Mouse (Mus musculus): Measurements from ENCODE around the gene Fbxo47. TPM values are rescaled to one million over a fixed set of nuclear protein-coding genes. Genes with fewer than 3 reads are reported as not detected.

The Fbxo47 gene
- polyA plus RNA-seq (2015; fragmentation: Nextera tagmentation; extraction: Ambion mirVana), result 0.35 and 0.74 TPM in 2 replicates

DNA sequence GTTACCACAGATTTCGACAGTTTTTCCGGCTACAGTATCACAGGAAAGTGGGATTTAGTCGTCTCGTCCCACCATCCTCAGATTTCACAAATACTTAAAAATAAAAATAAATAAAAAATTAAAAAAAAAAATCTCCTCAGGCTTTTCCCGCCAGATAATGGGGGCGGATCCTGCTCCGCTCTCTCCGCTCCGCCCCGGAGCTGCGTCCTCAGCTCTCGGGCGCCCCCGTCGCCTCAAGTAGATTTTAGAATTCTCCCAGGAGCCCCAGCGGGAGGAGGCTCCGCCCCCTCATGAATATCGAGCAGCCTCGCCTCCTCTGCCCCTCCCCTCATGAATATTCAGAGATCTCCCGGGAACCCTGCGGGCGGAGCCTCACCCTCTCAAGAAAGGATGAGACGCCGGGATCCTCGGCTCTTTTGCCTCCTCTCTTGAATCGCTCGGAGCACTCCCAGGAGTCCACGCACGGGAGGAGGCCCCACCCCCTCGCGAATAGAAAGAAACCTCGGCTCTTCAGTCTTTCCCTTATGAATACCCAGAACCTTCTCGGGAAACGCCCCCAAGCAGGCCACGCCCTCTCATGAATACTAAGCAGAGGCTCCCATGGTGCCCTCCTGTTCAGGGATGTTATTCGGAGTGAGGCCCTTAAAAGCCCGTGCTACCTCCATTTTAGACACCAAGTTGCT is at the start of gene Fbxo47:
TSS of gene Fbxo47 (minus strand) at position 237 of the 683 bp plus-strand sequence.
- Histone ChIP-seq H3K9me3 (replicated peaks; ENCODE audit: control insufficient read depth, low read length) (no peaks in the 10 kb centered on the region), H3K36me3 (ENCODE audit: control insufficient read depth, insufficient read depth, low read length) (no peaks in the 10 kb centered on the region), H3K27me3 (ENCODE audit: control insufficient read depth, insufficient read depth, low read length) (no peaks in the 10 kb centered on the region), H3K9ac (ENCODE audit: low read length) (peak within 1 kb of the TSS; percentile 69), H3K27ac (ENCODE audit: low read length) (peak within 1 kb of the TSS; percentile 88), H3K4me1 (ENCODE audit: control insufficient read depth, insufficient read depth, low read length) (no peaks in the 10 kb centered on the region), H3K4me3 (replicated peaks; ENCODE audit: low read length) (peak within 1 kb of the TSS; percentile 57), H3K4me2 (ENCODE audit: low read depth, low read length) (peak within 1 kb of the TSS; percentile 57)
- ATAC-seq (ENCODE audit: insufficient read depth, low FRiP score), result peak; percentile 98
- under 1% methylated on average over 37 of the region's 37 CpGs for WGBS

GRCm38 (mm10) chr11:97933553-97933952 is 49.6 kb upstream of the Fbxo47 start:
- Histone ChIP-seq H3K27me3 (ENCODE audit: control insufficient read depth, insufficient read depth, low read length) (no peaks in the 10 kb centered on the region), H3K27ac (ENCODE audit: low read length) (no peak overlapping the region), H3K4me1 (ENCODE audit: control insufficient read depth, insufficient read depth, low read length) (no peaks in the 10 kb centered on the region), H3K4me2 (ENCODE audit: low read depth, low read length) (no peak overlapping the region), H3K9ac (ENCODE audit: low read length) (no peak overlapping the region), H3K36me3 (ENCODE audit: control insufficient read depth, insufficient read depth, low read length) (no peaks in the 10 kb centered on the region), H3K4me3 (replicated peaks; ENCODE audit: low read length) (no peak overlapping the region), H3K9me3 (replicated peaks; ENCODE audit: control insufficient read depth, low read length) (no peaks in the 10 kb centered on the region)
- WGBS, result 75% methylated on average over 1 of the region's 1 CpGs
- no peak for ATAC-seq (ENCODE audit: insufficient read depth, low FRiP score)

DNA sequence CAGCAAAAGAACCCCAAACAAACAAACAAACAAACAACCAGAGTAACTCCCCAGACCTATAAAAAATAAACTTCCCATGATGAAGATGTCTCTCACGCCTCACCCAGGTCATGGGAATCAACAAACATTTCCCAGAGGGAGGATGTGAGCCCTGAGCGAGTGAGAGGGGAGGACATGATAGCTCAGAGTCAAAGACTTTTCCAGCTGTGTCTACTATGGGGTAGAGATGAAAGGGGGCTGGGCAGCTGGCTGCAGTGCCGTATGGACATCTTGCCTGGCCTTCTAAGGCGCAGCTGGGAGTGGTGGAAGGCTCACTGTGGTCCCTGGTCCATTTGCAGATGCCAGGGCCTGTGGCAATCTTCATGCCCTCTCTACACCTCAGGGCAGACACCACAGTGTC is 45.0 kb upstream of the Fbxo47 start:
- 57% methylated on average over 4 of the region's 4 CpGs for WGBS
- H3K4me3 ChIP-seq (replicated peaks; ENCODE audit: low read length), result no peak overlapping the region
- H3K9me3 ChIP-seq (replicated peaks; ENCODE audit: control insufficient read depth, low read length), result no peaks in the 10 kb centered on the region
- no peaks in the 10 kb centered on the region for H3K27me3 ChIP-seq (ENCODE audit: control insufficient read depth, insufficient read depth, low read length)
- no peak for ATAC-seq (ENCODE audit: insufficient read depth, low FRiP score)
- no peak overlapping the region for H3K27ac ChIP-seq (ENCODE audit: low read length)
- no peaks in the 10 kb centered on the region for H3K4me1 ChIP-seq (ENCODE audit: control insufficient read depth, insufficient read depth, low read length)
- no peak overlapping the region for H3K9ac ChIP-seq (ENCODE audit: low read length)
- no peak overlapping the region for H3K4me2 ChIP-seq (ENCODE audit: low read depth, low read length)
- no peaks in the 10 kb centered on the region for H3K36me3 ChIP-seq (ENCODE audit: control insufficient read depth, insufficient read depth, low read length)

GRCm38 (mm10) chr11:97924217-97924616 is 40.3 kb upstream of the Fbxo47 start:
- no peak overlapping the region for H3K4me2 ChIP-seq (ENCODE audit: low read depth, low read length)
- WGBS, result 94% methylated on average over 10 of the region's 10 CpGs
- no peak overlapping the region for H3K9ac ChIP-seq (ENCODE audit: low read length)
- H3K36me3 ChIP-seq (ENCODE audit: control insufficient read depth, insufficient read depth, low read length), result no peaks in the 10 kb centered on the region
- no peak overlapping the region for H3K27ac ChIP-seq (ENCODE audit: low read length)
- no peaks in the 10 kb centered on the region for H3K9me3 ChIP-seq (replicated peaks; ENCODE audit: control insufficient read depth, low read length)
- H3K4me3 ChIP-seq (replicated peaks; ENCODE audit: low read length), result no peak overlapping the region
- no peaks in the 10 kb centered on the region for H3K4me1 ChIP-seq (ENCODE audit: control insufficient read depth, insufficient read depth, low read length)
- no peak for ATAC-seq (ENCODE audit: insufficient read depth, low FRiP score)
- H3K27me3 ChIP-seq (ENCODE audit: control insufficient read depth, insufficient read depth, low read length), result no peaks in the 10 kb centered on the region

DNA sequence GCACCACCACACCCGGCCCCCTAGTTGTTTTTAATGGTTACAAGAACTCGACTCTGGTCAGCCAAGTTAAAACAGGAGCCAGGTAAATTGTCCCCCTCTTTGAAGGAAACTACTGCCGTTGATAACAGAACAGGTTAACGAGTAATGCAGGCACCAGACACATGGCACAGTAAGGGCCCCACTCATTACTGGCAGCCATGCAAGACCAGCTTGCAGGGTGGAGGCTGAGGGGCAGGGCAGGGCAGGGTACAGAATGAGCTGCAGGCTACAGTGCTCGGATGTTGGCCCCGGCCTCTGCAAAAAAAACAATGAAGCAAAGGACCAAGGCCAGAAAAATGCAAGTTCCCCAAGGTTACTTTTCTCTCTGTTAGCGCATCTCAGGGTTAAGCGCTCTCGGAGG is 39.7 kb upstream of the Fbxo47 start:
- Histone ChIP-seq H3K4me3 (replicated peaks; ENCODE audit: low read length) (no peak overlapping the region), H3K9me3 (replicated peaks; ENCODE audit: control insufficient read depth, low read length) (no peaks in the 10 kb centered on the region), H3K9ac (ENCODE audit: low read length) (no peak overlapping the region), H3K4me2 (ENCODE audit: low read depth, low read length) (no peak overlapping the region), H3K27me3 (ENCODE audit: control insufficient read depth, insufficient read depth, low read length) (no peaks in the 10 kb centered on the region), H3K27ac (ENCODE audit: low read length) (no peak overlapping the region), H3K4me1 (ENCODE audit: control insufficient read depth, insufficient read depth, low read length) (no peaks in the 10 kb centered on the region), H3K36me3 (ENCODE audit: control insufficient read depth, insufficient read depth, low read length) (no peaks in the 10 kb centered on the region)
- no peak for ATAC-seq (ENCODE audit: insufficient read depth, low FRiP score)
- WGBS, result 79% methylated on average over 9 of the region's 9 CpGs

- H3K27ac ChIP-seq (ENCODE audit: low read length), result no peak overlapping the region
- WGBS, result 84% methylated on average over 6 of the region's 6 CpGs
- H3K4me1 ChIP-seq (ENCODE audit: control insufficient read depth, insufficient read depth, low read length), result no peaks in the 10 kb centered on the region
- H3K4me3 ChIP-seq (replicated peaks; ENCODE audit: low read length), result no peak overlapping the region
- no peaks in the 10 kb centered on the region for H3K36me3 ChIP-seq (ENCODE audit: control insufficient read depth, insufficient read depth, low read length)
- no peaks in the 10 kb centered on the region for H3K27me3 ChIP-seq (ENCODE audit: control insufficient read depth, insufficient read depth, low read length)
- H3K4me2 ChIP-seq (ENCODE audit: low read depth, low read length), result no peak overlapping the region
- no peak for ATAC-seq (ENCODE audit: insufficient read depth, low FRiP score)
- no peak overlapping the region for H3K9ac ChIP-seq (ENCODE audit: low read length)
- H3K9me3 ChIP-seq (replicated peaks; ENCODE audit: control insufficient read depth, low read length), result no peaks in the 10 kb centered on the region
Observed at GRCm38 (mm10) chr11:97915974-97916503, 32.1 kb upstream of the Fbxo47 start.

DNA sequence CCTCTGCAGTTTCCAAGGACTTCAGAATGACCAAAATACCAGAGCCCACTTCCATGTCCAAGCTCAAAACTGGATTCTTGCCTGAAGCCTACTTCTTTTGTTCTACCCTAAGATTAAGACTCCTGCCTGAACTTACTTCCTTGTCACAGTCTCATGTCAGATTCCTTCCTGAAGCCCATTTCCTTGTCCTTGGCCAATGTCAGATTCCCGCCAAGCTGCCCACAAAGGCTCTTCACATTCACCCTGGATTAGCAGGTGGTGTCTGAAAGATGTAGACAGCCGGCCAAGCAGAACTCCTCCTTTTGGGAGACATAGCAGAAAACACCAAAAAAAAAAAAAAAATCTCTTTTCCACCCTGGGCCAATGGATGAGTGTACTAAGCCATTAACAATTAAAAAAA is 31.5 kb upstream of the Fbxo47 start:
- H3K4me1 ChIP-seq (ENCODE audit: control insufficient read depth, insufficient read depth, low read length), result no peaks in the 10 kb centered on the region
- WGBS, result 86% methylated on average over 2 of the region's 2 CpGs
- no peak overlapping the region for H3K27ac ChIP-seq (ENCODE audit: low read length)
- ATAC-seq (ENCODE audit: insufficient read depth, low FRiP score), result no peak
- no peaks in the 10 kb centered on the region for H3K27me3 ChIP-seq (ENCODE audit: control insufficient read depth, insufficient read depth, low read length)
- H3K4me2 ChIP-seq (ENCODE audit: low read depth, low read length), result no peak overlapping the region
- H3K9ac ChIP-seq (ENCODE audit: low read length), result no peak overlapping the region
- H3K9me3 ChIP-seq (replicated peaks; ENCODE audit: control insufficient read depth, low read length), result no peaks in the 10 kb centered on the region
- no peak overlapping the region for H3K4me3 ChIP-seq (replicated peaks; ENCODE audit: low read length)
- H3K36me3 ChIP-seq (ENCODE audit: control insufficient read depth, insufficient read depth, low read length), result no peaks in the 10 kb centered on the region

DNA sequence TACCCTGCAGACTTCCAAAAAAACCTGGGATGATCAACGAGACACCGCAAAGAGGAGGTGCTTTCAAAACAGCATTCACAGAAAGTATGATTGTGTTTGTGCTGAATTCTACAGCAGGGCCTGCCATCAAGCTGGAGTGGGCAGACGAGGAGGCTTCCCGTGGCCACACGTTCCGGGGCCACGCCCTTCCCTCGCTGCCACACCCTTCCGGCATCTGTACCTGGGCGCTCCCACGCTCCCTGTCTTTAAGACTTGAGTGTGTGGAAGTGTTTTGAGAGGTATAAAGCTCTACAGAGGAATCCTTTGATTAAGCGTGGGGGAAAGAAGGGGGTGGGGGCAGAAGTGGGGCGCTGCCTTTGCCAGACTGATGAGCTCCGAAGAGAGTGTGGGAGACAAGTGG is 29.2 kb upstream of the Fbxo47 start:
- H3K9me3 ChIP-seq (replicated peaks; ENCODE audit: control insufficient read depth, low read length), result no peaks in the 10 kb centered on the region
- 76% methylated on average over 14 of the region's 14 CpGs for WGBS
- H3K27me3 ChIP-seq (ENCODE audit: control insufficient read depth, insufficient read depth, low read length), result no peaks in the 10 kb centered on the region
- no peaks in the 10 kb centered on the region for H3K4me1 ChIP-seq (ENCODE audit: control insufficient read depth, insufficient read depth, low read length)
- H3K36me3 ChIP-seq (ENCODE audit: control insufficient read depth, insufficient read depth, low read length), result no peaks in the 10 kb centered on the region
- no peak for ATAC-seq (ENCODE audit: insufficient read depth, low FRiP score)
- no peak overlapping the region for H3K4me2 ChIP-seq (ENCODE audit: low read depth, low read length)
- H3K9ac ChIP-seq (ENCODE audit: low read length), result no peak overlapping the region
- H3K27ac ChIP-seq (ENCODE audit: low read length), result no peak overlapping the region
- no peak overlapping the region for H3K4me3 ChIP-seq (replicated peaks; ENCODE audit: low read length)

DNA sequence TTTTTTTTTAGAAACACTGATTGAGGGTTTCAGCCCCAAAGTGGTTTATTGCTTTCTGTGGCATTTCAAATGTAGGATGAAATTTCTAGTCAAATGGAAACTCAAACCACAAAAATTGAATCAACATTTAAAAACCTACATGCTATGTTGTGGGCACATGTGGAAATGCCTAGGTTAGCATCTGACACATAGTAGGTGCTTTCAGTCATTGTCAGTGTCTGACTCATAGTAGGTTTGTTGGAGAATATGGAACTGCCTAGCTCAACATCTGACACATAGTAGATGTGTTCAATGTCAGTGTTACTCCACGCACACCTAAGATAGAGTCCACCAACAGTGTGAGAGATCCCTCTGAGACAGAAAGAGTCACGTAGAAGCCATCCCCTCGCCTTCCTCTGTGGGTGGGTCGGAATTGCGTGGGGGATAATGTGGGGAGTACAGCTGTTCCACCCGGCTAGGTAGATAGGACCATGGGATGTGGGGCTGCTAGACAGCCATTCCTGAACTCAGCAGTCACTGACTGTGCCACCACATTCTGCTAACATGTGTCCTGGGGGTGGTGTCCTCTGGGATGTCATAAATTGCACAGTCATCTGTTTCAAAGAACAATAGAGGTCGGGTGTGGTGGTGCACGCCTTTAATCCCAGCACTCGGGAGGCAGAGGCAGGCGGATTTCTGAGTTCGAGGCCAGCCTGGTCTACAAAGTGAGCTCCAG is 24.8 kb upstream of the Fbxo47 start:
- Histone ChIP-seq H3K9me3 (replicated peaks; ENCODE audit: control insufficient read depth, low read length) (no peaks in the 10 kb centered on the region), H3K4me1 (ENCODE audit: control insufficient read depth, insufficient read depth, low read length) (no peaks in the 10 kb centered on the region), H3K9ac (ENCODE audit: low read length) (no peak overlapping the region), H3K4me3 (replicated peaks; ENCODE audit: low read length) (no peak overlapping the region), H3K27ac (ENCODE audit: low read length) (no peak overlapping the region), H3K4me2 (ENCODE audit: low read depth, low read length) (no peak overlapping the region), H3K27me3 (ENCODE audit: control insufficient read depth, insufficient read depth, low read length) (no peaks in the 10 kb centered on the region), H3K36me3 (ENCODE audit: control insufficient read depth, insufficient read depth, low read length) (no peaks in the 10 kb centered on the region)
- WGBS, result 80% methylated on average over 11 of the region's 11 CpGs
- ATAC-seq (ENCODE audit: insufficient read depth, low FRiP score), result no peak

Measured in stomach, embryonic 16.5 days (tissue).